25 mouse cellular contexts compared by ENCODE assay signal in genomic region chr14:39356251-39356650, GRCm38 (mm10).
DNase-seq lines count a peak whose midpoint lies in the region; ATAC-seq and TF ChIP-seq lines count a peak whose summit lies in the region.
"Had no signal": no experiment of that assay in that cellular context is flagged by ENCODE, and none has a peak within 500 bp of the region (broad histone marks: within the 10 kb centered on the region; RNA-seq: fewer than 3 reads in every experiment).

No protein-coding gene starts in this region.

- ATAC-seq in frontal cortex, adult (ENCODE audit: low TSS enrichment) = peak; percentile 92
- ATAC-seq: activated CD4-positive, CD25-positive, alpha-beta regulatory T cell, adult 4 months; forebrain, embryonic 14.5 days; forebrain, postnatal 0 days; hindbrain, postnatal 0 days; inflammation-experienced regulatory T-cells, adult 6 months had no signal

- no peak overlapping the region for H3K4me3 ChIP-seq in left cerebral cortex, adult 2 months
- H3K4me3 ChIP-seq: embryonic facial prominence, embryonic 12.5 days; embryonic facial prominence, embryonic 15.5 days; heart, embryonic 10.5 days; heart, embryonic 13.5 days had no signal

- TF ChIP-seq CTCF in left cerebral cortex, adult 2 months (IDR thresholded peaks at IDR 0.05) = no peak

- peak overlapping the region; percentile 50; the same call in 1 of the 2 replicates for H3K27ac ChIP-seq in left cerebral cortex, adult 2 months
- H3K27ac ChIP-seq: embryonic facial prominence, embryonic 12.5 days; embryonic facial prominence, embryonic 15.5 days; heart, embryonic 10.5 days; heart, embryonic 13.5 days; hindbrain, embryonic 14.5 days; hindbrain, postnatal 0 days had no signal

- intact Hi-C loops in left cerebral cortex, adult 2 months (cut with DNase I) = no loop called here
- intact Hi-C loops in left cerebral cortex, postnatal 36 days (cut with DNase I) = no loop called here

- DNase-seq in frontal cortex, postnatal 14 days (ENCODE audit: low spot score in 2 of 2) = no peak
- DNase-seq in left cerebral cortex, adult 2 months (ENCODE audit: extremely low spot score in 1 of 2, low spot score in 2 of 2) = no peak
- no peak for DNase-seq in left cerebral cortex, postnatal 36 days (ENCODE audit: low spot score in 2 of 2)
- DNase-seq in brain, adult 2 months (ENCODE audit: low read depth, low spot score) = peak; percentile 65
- no peak for DNase-seq in spleen, postnatal 4 days (ENCODE audit: low spot score in 2 of 2)
- DNase-seq: adrenal gland, adult 8-10 months; adrenal gland, postnatal 25 days; cerebellum, adult 18-20 months; cerebellum, adult 9-10 months; cerebellum, postnatal 14 days; forebrain, postnatal 0 days; gastrocnemius, postnatal 25 days; heart, adult 18-20 months; heart, postnatal 14 days; heart, postnatal 4 days had no signal
